Mouse (Mus musculus): Measurements from ENCODE around the gene Snx1. TPM values are rescaled to one million over a fixed set of nuclear protein-coding genes. Genes with fewer than 3 reads are reported as not detected.

Gene Snx1
- polyA plus RNA-seq, 1 experiment from 2014 or later: 75.9 TPM

DNA sequence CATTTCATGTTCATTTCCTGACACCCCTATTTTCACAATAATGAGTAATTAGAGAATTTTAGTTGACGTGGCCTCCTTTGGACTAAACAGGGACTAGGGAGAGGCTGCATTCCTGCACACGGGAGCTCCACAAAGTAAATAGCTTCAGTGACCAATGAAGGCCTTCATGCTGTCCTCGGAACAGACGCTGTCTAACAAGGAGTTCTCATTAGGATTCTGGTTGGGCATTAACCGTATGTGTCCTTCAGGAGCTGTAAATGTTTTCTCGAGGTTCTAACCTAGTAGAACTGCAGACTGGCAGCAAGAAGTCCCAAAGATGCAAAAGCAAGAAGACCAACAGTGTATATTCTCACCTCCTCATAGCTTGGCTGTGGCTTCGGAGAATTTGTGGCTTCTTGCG lies 21.2 kb downstream of the Snx1 start:
- H3K4me1 ChIP-seq (replicated peaks; ENCODE audit: control insufficient read depth, insufficient read depth, low read length): no peaks in the 10 kb centered on the region
- peaks cover 90% of the 10 kb centered on the region for H3K36me3 ChIP-seq (replicated peaks; ENCODE audit: control insufficient read depth, insufficient read depth)
- H3K4me3 ChIP-seq (replicated peaks; ENCODE audit: low read length): no peak overlapping the region
- WGBS: 91% methylated on average over 8 of the region's 8 CpGs
- no peak overlapping the region for H3K27ac ChIP-seq
- H3K4me2 ChIP-seq (replicated peaks): no peak overlapping the region
- no peaks in the 10 kb centered on the region for H3K27me3 ChIP-seq (ENCODE audit: control insufficient read depth, insufficient read depth, low read length)
- DNase-seq (ENCODE audit: low spot score) (no peak), ATAC-seq (ENCODE audit: low FRiP score) (no peak)
- no peak overlapping the region for H3K9ac ChIP-seq
- H3K9me3 ChIP-seq (ENCODE audit: control insufficient read depth, low read length): no peaks in the 10 kb centered on the region

DNA sequence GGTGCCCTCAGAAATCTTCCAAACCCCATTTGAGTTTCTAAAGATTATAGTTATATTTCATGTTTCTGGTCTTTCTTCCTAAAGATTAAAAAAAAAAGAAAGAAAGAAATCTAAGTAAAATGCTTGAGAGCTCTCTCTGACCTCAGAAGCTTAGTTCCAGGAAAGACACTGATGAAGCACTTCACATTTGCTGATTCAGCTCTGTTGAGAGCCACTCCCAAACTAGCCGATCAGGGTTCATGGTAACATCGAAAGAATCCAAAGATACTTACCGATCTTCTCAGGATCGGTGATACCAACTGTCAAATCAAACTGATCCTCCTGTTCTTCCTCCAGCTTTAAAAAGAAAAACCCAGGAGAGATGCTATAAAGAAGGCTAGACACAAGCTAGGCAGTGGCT lies 21.8 kb downstream of the Snx1 start:
- Histone ChIP-seq H3K27me3 (ENCODE audit: control insufficient read depth, insufficient read depth, low read length) (no peaks in the 10 kb centered on the region), H3K27ac (no peak overlapping the region), H3K36me3 (replicated peaks; ENCODE audit: control insufficient read depth, insufficient read depth) (peaks cover 94% of the 10 kb centered on the region), H3K9ac (no peak overlapping the region), H3K9me3 (ENCODE audit: control insufficient read depth, low read length) (no peaks in the 10 kb centered on the region), H3K4me2 (replicated peaks) (no peak overlapping the region), H3K4me3 (replicated peaks; ENCODE audit: low read length) (no peak overlapping the region), H3K4me1 (replicated peaks; ENCODE audit: control insufficient read depth, insufficient read depth, low read length) (no peaks in the 10 kb centered on the region)
- whole genome bisulfite sequencing: 96% methylated on average over 4 of the region's 4 CpGs
- ATAC-seq (ENCODE audit: low FRiP score) (no peak), DNase-seq (ENCODE audit: low spot score) (no peak)

DNA sequence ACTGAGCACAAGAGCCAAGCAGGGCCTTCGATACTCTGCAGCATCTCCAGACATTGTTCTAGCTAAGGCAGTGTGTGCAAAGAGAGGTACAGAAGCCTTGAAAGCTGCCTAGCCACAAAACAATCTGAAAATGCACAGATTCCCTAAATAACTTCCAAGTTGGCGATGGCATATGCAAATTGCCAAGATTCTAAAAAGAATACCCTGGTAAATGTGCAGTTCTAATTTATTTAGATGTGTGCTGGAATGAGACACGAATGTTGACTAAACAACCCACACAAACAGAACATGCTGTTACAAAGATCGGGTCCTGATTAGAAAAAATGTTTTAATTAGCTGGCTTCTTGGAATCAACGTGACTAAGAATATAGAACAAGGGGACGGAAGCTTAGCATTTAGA lies 23.7 kb downstream of the Snx1 start:
- DNase-seq (ENCODE audit: low spot score): no peak
- Histone ChIP-seq H3K27me3 (ENCODE audit: control insufficient read depth, insufficient read depth, low read length) (no peaks in the 10 kb centered on the region), H3K4me3 (replicated peaks; ENCODE audit: low read length) (no peak overlapping the region), H3K36me3 (replicated peaks; ENCODE audit: control insufficient read depth, insufficient read depth) (peaks cover 95% of the 10 kb centered on the region), H3K27ac (no peak overlapping the region), H3K9me3 (ENCODE audit: control insufficient read depth, low read length) (no peaks in the 10 kb centered on the region), H3K4me1 (replicated peaks; ENCODE audit: control insufficient read depth, insufficient read depth, low read length) (no peaks in the 10 kb centered on the region), H3K4me2 (replicated peaks) (no peak overlapping the region), H3K9ac (no peak overlapping the region)
- ATAC-seq (ENCODE audit: low FRiP score): no peak
- WGBS: 93% methylated on average over 6 of the region's 6 CpGs

DNA sequence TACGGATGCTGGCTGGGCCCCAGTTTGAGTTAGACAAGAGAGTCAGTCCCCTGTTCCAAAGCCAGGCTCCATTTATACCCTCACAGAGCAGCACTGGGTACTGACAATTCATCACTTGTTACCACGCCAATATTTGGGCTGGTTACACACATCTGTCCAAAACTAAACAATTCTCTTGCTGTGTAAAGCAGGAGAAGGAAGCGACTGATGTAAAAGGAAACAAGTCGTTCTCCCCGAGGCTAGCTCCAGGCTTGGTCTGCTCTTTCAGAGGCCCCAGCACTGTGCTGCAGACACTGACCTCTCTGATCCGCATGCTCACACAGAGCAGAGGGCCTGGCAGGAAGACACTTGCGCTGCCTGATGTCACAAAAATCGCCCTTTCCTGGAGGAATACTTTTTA lies 24.8 kb downstream of the Snx1 start:
- H3K36me3 ChIP-seq (replicated peaks; ENCODE audit: control insufficient read depth, insufficient read depth): peaks cover 95% of the 10 kb centered on the region
- H3K4me2 ChIP-seq (replicated peaks): no peak overlapping the region
- H3K9ac ChIP-seq: no peak overlapping the region
- ATAC-seq (ENCODE audit: low FRiP score): no peak
- H3K27ac ChIP-seq: no peak overlapping the region
- H3K27me3 ChIP-seq (ENCODE audit: control insufficient read depth, insufficient read depth, low read length): no peaks in the 10 kb centered on the region
- no peaks in the 10 kb centered on the region for H3K4me1 ChIP-seq (replicated peaks; ENCODE audit: control insufficient read depth, insufficient read depth, low read length)
- no peak overlapping the region for H3K4me3 ChIP-seq (replicated peaks; ENCODE audit: low read length)
- no peaks in the 10 kb centered on the region for H3K9me3 ChIP-seq (ENCODE audit: control insufficient read depth, low read length)
- WGBS: 85% methylated on average over 8 of the region's 8 CpGs
- no peak for DNase-seq (ENCODE audit: low spot score)

DNA sequence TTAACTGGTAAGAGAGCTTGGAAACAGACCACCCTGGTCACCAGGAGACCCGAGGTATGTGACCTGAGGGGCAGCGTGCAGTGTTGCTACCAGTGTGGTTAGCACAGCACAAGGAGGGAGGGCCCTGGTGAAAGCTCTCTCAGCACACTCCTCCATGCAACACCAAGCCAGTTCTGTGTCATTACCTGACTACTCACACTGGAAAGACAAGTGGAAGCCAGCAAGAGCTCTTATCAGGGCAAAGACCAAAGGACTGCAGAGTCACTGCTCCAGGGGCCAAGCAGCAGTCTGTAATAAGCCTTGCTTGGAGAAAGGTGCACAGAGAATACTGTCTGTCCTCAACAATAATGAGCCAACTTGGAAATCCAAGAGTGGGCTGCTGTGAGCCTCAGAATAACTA lies 33.7 kb downstream of the Snx1 start:
- H3K4me2 ChIP-seq (replicated peaks): no peak overlapping the region
- DNase-seq (ENCODE audit: low spot score) (no peak), ATAC-seq (ENCODE audit: low FRiP score) (no peak)
- peaks cover 100% of the 10 kb centered on the region for H3K36me3 ChIP-seq (replicated peaks; ENCODE audit: control insufficient read depth, insufficient read depth)
- WGBS: 88% methylated on average over 2 of the region's 2 CpGs
- H3K27me3 ChIP-seq (ENCODE audit: control insufficient read depth, insufficient read depth, low read length): no peaks in the 10 kb centered on the region
- no peaks in the 10 kb centered on the region for H3K4me1 ChIP-seq (replicated peaks; ENCODE audit: control insufficient read depth, insufficient read depth, low read length)
- H3K27ac ChIP-seq: no peak overlapping the region
- no peak overlapping the region for H3K9ac ChIP-seq
- no peaks in the 10 kb centered on the region for H3K9me3 ChIP-seq (ENCODE audit: control insufficient read depth, low read length)
- H3K4me3 ChIP-seq (replicated peaks; ENCODE audit: low read length): no peak overlapping the region

DNA sequence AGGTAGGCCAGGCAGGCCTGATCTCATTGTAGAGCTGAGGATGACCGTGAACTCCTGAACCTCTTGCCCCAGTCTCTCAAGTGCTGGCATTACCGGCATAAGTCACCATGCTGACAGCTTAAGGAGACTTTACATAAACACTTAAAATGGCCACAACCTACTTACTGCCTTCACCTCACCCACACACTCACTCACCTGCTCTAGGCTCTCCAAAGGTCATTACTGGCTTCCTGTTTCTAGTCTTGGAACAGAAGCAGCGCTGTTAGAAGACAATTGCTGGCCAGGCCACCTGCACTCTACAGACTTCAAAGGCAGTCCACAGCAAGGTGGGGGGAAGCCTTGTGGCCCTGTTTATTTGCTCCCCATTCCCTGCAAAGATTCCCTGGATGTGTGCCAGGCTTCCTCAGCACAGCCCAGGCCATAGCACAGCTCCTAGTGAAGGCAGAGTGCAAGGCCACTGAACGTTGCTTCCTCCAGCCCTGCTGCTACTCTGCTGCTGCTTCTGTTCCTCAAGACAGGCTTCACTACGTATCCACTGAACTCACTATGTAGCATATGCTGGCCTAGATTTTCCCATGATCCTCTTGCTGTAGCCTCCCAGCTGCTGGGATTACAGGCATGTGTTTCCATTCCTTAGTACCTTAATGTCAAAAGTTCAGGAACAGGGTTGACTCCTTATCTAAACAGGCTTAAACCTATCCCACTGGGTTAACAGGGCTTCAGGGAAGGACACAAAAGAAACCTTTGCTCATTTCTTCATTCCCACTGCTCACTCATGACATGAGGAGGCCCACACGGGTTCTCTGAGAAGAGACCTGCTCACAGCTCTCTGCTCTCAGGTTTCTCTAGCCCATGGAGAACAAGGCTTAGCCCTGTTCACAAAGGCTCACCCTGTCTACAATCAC lies 34.8 kb downstream of the Snx1 start:
- Histone ChIP-seq H3K9me3 (ENCODE audit: control insufficient read depth, low read length) (no peaks in the 10 kb centered on the region), H3K36me3 (replicated peaks; ENCODE audit: control insufficient read depth, insufficient read depth) (peaks cover 100% of the 10 kb centered on the region), H3K9ac (no peak overlapping the region), H3K4me3 (replicated peaks; ENCODE audit: low read length) (no peak overlapping the region), H3K4me2 (replicated peaks) (no peak overlapping the region), H3K4me1 (replicated peaks; ENCODE audit: control insufficient read depth, insufficient read depth, low read length) (no peaks in the 10 kb centered on the region), H3K27me3 (ENCODE audit: control insufficient read depth, insufficient read depth, low read length) (no peaks in the 10 kb centered on the region), H3K27ac (no peak overlapping the region)
- DNase-seq (ENCODE audit: low spot score): no peak
- 82% methylated on average over 6 of the region's 6 CpGs for WGBS
- no peak for ATAC-seq (ENCODE audit: low FRiP score)

DNA sequence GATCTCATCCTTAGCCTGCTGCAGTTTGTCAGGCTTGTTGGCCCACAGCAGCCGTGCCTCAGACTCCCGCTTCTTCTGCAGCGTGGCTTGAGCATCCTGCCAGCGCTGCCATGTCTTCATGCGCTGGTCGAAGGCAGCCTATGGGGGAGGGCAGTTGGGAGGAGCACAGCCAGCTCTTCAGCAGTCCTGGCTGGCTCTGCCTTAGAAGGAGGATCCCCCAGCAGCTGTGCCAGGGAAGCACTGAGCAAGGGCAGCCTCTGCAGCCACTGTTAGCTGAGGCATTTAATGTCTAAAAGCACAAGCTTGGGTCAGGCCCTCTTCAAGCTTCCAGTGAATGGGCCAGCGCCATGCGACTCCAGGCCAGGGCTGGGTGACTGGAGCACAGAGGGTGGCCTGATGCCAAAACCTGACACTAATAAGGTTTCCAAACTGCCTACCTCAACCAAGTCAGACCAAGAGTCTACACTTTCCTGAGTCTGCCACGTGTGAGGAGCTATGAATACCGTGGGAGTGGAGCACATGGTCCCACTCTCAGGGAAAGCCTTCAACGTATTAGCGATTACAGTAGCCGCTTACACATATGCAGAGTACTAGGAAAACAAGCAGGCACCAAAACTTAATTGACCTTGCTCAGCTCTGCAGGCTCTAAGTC lies 35.7 kb downstream of the Snx1 start:
- Histone ChIP-seq H3K4me3 (replicated peaks; ENCODE audit: low read length) (no peak overlapping the region), H3K4me2 (replicated peaks) (no peak overlapping the region), H3K27ac (no peak overlapping the region), H3K36me3 (replicated peaks; ENCODE audit: control insufficient read depth, insufficient read depth) (peaks cover 96% of the 10 kb centered on the region), H3K9me3 (ENCODE audit: control insufficient read depth, low read length) (no peaks in the 10 kb centered on the region), H3K4me1 (replicated peaks; ENCODE audit: control insufficient read depth, insufficient read depth, low read length) (no peaks in the 10 kb centered on the region), H3K27me3 (ENCODE audit: control insufficient read depth, insufficient read depth, low read length) (no peaks in the 10 kb centered on the region), H3K9ac (no peak overlapping the region)
- 90% methylated on average over 13 of the region's 13 CpGs for WGBS
- ATAC-seq (ENCODE audit: low FRiP score) (no peak), DNase-seq (ENCODE audit: low spot score) (no peak)

DNA sequence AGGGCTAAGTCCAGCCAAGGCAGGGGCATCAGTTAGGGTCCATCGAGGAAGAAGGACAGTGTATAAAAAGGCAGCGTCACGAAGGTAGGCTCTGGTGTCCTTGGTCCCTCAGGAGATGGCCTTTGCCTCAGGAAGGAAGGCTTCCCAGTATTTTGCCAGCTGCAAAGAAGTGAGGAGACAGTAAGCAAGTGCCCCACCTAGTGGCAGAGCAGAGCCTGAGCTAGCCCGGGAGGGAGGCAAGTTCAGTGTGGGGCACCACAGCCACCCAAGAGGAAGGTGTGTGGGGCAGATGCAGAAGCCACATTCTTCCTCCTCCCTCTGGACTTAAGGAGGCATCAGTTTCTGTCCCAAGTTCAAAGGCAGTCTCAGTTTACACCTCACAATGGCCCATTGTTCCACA lies 38.0 kb downstream of the Snx1 start:
- WGBS: 40% methylated on average over 4 of the region's 4 CpGs
- no peaks in the 10 kb centered on the region for H3K27me3 ChIP-seq (ENCODE audit: control insufficient read depth, insufficient read depth, low read length)
- peaks cover 73% of the 10 kb centered on the region for H3K36me3 ChIP-seq (replicated peaks; ENCODE audit: control insufficient read depth, insufficient read depth)
- H3K4me1 ChIP-seq (replicated peaks; ENCODE audit: control insufficient read depth, insufficient read depth, low read length): no peaks in the 10 kb centered on the region
- DNase-seq (ENCODE audit: low spot score) (peak; percentile 34), ATAC-seq (ENCODE audit: low FRiP score) (no peak)
- no peak overlapping the region for H3K4me3 ChIP-seq (replicated peaks; ENCODE audit: low read length)
- no peak overlapping the region for H3K4me2 ChIP-seq (replicated peaks)
- no peak overlapping the region for H3K9ac ChIP-seq
- no peak overlapping the region for H3K27ac ChIP-seq
- no peaks in the 10 kb centered on the region for H3K9me3 ChIP-seq (ENCODE audit: control insufficient read depth, low read length)

DNA sequence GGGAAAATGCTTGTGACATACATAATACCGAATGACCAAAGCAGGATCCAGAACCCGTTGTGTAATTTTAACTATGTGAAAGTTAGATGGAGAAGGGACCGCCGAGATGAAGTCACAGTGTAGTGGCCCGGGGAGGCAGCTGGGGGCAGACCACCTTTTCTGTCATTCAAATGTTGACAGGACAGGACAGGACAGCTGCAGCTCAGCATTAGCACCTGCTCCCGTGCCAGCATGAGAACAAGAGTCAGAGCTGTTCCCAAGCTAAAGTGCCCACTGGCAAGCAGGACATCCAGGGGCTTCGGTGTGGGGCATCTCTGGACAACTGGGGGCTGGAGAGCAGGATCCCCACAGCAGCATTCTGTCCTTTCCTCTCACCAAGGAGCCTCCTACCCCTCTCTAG lies 39.3 kb downstream of the Snx1 start:
- Histone ChIP-seq H3K27ac (no peak overlapping the region), H3K9me3 (ENCODE audit: control insufficient read depth, low read length) (no peaks in the 10 kb centered on the region), H3K36me3 (replicated peaks; ENCODE audit: control insufficient read depth, insufficient read depth) (peaks cover 59% of the 10 kb centered on the region), H3K4me2 (replicated peaks) (no peak overlapping the region), H3K9ac (no peak overlapping the region), H3K4me1 (replicated peaks; ENCODE audit: control insufficient read depth, insufficient read depth, low read length) (no peaks in the 10 kb centered on the region), H3K27me3 (ENCODE audit: control insufficient read depth, insufficient read depth, low read length) (no peaks in the 10 kb centered on the region), H3K4me3 (replicated peaks; ENCODE audit: low read length) (no peak overlapping the region)
- DNase-seq (ENCODE audit: low spot score) (no peak), ATAC-seq (ENCODE audit: low FRiP score) (no peak)
- WGBS: 96% methylated on average over 7 of the region's 7 CpGs
